Mouse (Mus musculus) liver, adult (tissue): ENCODE data around the gene Btrc.

Source experiments
- GATA4 ChIP-seq: IDR thresholded peaks from 2 replicates; pipeline ENCODE4 v1.6.1; 2014; ENCODE audit warnings: mild to moderate bottlenecking, low read length; ENCODE audit not compliant: insufficient replicate concordance

Gene Btrc

DNA sequence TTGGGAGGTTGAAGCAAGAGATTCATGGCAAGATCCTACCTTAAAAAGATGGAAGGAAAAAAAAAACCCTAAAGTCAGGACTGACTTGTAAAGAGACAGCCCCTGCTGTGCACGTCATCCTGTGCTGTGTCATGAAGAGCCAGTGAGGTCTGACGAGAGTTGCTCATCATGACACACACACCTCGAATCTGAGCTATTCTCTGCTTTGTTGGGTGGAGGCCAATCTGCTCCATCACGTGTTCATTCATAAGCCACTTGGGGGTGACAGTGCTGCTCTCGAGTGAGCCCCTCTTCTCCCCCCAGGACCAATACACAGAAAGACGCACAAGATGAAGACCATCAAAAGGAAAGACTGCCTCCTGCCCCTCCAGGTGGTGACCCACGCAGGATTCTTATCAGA is 170.1 kb downstream of the Btrc start:
- TF ChIP-seq GATA4, result no peak

DNA sequence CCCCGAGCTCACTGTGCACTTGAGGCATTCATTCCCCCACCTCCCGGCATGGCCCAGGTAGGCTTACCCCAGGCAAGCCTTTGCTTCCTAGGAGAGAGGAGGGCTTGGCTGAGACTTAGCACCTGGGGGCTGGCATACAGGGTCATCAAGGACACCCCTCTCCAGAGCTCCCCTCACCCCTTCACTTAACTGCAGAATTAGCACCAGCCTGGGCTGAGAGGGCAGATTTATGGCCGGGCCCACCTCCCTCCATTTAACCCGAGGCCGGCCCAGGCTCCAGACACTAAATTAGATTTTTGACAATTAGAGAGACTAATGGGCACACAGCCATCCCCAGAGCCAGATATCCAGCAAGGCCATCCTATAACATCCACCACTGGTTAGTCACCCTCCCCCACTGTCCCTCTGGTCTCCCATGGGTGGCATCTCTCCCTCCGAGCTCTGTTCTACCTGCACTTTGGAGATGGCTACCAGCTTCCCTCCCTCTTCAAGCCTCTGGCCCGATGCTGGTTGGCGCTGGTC is 171.7 kb downstream of the Btrc start:
- no peak for TF ChIP-seq GATA4

DNA sequence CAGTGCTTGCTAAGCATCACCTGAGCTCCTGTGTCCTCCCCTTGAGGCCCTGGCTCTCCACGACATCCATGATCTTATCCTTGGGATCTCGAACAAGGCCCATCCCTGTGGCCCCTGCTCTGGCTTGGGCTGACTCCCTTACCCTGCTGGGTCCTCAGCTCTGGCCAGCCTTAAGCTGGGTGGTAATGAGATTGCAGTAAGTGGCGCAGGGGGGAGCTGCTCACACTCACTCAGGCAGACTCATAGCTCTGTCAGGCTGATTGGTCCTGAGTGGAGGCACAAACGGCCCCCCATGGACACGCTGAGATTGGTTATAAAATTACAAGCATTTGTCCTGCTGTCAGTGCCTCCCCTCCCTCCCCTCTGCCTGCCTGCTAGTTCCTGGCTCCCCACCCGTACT is 172.4 kb downstream of the Btrc start:
- no peak for TF ChIP-seq GATA4

DNA sequence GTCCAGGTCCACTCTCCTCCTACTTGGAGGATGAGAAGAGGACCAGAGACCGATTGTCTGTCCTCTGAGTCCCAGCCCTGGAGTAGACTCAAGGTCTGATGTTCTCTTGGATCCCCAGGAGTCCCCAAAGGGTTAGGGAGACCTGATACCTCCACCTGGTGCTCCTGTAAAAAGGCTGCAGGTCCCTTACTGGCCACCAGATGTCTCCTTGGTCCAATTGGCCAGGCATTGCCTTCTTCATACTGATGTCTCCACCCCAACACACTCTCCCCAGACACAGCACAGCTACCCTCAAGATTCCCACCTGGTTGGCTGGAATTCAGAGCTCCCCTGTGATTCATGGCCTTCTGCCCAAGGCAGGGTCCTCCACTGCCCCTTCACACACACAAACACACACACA is 174.0 kb downstream of the Btrc start:
- TF ChIP-seq GATA4, result no peak

DNA sequence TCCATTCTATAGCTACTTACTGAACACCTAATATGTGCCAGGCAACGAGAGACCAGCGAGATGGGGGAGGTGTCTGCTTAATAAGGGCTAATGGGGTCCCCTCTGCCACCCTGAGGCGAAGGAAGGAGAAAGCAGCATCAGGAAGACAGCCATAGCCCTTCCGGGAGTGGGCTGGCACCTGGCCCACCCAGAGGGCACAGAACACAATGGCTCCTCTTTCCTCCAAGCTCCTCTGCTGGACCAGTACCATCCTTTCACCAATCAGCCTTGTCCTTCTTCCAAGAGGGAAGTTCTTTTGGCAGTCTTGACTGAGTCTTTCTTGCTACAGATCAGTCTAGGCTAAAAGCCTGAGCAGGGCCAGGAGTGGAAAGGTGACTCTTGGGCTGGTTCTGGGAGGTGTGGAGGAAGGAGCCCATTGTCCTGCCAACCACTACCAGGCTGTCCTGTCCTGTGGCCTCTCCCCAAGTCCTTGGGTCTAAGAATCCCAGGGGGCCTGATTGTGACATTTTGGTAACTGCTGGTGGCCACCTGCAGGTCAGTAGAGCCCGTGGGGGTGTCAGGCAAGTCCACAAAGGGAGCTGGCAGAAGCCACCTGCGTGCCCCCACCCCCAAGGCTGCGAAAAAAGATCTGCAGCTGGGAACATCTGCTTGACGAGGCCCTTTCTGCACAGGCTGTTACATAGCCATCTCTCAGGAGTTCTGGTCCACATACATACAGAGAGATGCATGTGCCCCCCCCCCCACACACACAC is 177.3 kb downstream of the Btrc start:
- TF ChIP-seq GATA4, result no peak

DNA sequence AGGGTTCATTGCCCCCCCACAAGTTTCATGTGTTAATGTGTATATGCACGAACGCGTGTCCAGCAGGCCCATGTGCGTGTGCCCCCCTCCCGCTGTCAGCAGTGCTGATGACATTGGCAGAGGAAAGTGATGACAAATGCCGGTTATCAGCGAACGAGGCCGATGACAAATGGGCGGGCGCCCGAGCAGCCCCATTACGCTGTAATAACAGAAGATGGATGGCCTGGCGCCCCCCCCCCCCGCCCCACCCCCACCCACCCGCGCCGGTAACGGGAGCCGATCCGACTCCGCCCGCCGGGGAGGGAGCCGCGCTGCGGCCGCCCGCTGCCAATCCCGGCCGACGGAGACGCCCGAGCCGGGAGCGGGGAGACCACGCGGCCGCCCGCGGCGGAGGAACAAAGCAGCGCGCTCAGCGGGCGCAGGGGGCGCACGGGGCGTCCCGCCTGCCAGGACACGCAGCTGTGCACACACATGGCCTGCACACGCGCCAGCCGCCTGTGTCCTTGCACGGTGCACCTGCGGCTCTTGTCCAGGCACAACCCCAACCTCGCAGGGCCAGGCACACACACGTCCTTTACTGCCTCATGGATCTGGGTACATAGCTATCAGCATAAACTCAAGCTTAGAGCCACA is 178.0 kb downstream of the Btrc start:
- no peak for TF ChIP-seq GATA4

DNA sequence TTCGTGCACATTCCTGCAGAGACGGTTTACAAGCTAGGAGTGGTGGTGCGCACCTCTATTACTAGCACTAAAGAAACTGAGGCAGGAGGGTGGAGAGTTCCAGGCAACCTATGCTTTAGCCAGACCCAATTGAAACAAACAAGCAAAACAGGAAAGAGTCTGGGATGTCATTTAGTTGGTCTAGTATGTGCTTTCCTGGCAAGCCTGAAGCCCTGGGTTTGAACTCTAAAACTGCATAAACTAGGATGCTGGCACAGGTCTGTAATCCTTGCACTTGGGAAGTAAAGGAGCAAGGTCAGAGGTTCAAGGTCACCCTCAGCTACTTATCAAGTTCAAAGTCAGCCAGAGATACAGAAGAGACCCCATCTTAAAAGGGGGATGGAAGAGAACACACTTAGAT is 178.5 kb downstream of the Btrc start:
- no peak for TF ChIP-seq GATA4

DNA sequence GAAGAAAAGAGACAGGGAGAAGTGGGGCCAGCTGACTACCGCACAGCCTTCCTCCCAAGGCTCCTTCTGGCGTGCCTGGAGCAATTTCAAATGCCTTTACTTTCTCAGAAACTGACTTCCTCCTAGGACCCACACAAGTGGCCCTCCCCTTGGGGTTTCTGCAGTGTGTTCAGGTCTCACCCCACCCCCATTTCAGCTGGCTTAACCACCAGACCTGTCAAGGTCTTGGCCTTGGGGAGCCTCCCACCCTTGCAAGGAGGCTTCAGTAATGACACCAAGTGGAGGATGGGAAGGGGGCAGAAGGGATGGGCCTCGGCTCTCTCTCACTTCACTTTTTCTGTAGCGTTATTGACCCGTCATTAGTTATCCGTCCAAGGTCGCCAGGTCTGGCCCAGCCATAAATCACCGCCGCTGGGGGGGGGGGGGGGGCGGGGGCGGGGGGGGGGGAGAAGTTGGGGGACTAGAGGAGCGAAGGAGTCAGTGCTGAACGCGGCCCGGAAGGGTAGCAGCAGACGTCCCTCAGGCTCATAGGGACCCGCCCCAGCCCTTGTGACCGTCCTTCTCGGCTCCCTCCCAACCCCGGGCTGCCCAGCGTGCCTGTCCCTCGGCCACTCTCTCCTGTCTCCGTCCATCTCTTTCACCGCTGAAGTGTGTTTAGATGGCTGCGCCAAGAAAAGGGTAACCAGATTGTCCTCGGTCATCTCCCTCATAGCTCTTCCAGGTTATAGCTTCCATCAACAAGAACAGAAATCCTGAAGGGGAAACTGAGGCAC is 180.8 kb downstream of the Btrc start:
- TF ChIP-seq GATA4, result no peak

DNA sequence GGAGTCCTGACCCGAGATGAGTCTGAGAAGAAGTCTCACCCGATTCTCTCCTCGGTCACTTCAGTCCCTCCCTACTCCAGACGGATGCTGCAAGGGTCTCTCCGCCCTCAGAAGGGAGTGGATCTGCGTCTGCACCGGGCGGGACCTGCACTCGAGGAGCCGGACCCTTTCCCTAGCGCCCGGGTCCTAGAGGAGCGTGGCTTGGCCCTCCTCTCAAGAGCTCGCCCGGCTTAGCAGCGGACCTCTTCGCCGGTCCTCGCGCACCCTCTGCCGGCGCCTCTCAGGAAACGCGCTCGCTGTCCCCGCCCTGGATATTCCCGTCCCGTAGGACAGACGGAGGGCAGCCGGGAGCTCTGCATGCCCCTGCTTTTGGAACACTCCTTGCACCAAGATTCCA is 181.4 kb downstream of the Btrc start:
- no peak for TF ChIP-seq GATA4

DNA sequence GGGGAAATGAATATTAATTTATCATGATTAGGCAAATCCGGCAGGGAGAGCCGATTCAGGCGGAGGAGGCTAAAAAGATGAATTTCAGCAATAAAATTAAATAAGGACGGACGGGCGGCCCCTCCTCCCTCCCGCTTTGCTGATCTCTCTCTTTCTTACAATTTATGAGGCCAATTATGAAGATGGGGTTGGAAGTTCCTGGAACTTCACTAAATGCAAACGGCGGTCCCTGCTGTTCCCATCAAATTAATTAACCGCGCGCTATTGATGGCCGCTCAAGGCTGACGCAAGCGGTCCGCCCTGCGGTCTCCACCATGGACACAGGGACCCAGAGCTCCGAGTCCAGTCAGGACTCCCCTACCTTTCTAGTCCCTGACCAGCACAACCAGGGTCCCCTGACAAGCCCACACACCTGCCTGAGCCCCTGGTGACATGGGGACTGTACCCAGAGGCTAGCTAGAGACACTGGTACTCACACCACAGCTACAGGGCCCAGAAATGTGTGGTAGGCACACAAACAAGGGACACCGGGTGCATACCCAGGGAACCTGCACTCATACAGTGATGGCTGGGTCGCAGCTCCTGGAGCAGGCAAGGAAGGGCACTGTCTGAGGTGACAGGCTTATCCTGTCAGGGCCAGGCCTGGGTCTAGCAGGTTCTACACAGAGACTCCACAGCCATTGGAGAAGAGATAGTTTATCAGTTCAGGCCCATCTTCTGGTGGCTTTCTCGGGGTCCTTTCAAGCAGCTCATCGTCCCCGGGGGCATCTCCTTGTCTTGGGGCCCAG is 185.8 kb downstream of the Btrc start:
- TF ChIP-seq GATA4, result no peak

DNA sequence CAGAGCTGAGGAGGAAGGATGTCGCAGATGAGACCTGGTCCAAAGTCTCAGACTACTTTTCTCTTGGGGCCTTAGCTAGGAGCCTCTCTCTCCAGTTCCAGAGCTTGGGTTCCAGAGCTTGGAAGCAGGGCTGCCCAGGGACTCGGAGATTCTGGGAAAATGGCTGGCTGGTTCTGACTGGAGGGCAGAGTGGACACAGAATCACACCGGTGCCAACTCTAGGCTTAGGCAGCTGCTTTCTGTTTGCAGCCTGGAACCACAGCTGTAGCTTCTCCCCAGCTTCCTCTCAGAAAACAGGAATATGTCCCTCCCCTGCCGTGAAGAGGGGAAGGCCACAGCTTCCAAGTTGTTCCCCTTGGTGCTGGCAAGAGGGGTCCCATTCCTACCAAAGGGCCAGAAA is 186.4 kb downstream of the Btrc start:
- no peak for TF ChIP-seq GATA4

DNA sequence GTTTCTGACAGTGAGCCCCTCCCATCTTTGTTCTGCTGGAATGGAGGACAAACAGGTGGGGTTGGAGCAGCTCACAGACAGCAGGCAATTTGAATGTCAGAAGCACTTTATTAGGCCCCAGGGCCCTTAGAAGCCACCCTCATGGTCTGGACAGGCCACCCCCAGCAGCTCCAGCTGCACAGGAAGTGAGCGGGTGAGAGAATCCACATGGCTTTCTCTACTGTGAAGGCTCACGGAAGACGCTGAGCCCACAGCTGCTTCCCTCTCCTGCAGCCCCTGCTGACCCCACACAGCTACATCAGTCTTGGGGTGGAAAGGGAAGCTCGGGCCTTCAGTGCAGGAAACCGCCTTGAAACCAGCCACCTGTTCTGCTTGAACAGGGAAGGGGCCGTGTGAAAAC is 188.7 kb downstream of the Btrc start:
- no peak for TF ChIP-seq GATA4

DNA sequence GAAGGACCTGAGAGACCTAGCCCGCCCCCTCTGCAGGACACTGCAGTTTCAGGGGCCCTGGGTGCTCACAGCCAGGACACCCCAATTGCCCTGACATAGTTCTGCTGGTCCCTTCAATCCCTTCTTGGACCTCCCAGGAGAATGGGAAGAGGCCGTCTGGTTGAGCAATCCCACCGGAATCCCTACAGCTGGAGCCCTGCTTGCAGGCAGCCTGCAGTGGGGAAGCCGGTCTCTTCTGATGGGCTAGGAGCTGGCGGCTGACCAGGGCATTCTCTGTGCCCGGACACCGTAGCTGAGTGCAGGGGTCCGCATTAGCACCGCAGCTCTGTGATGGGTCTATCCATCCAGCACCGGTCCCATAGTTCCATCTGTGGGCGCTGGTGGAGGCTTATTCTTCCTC is 190.6 kb downstream of the Btrc start:
- no peak for TF ChIP-seq GATA4

DNA sequence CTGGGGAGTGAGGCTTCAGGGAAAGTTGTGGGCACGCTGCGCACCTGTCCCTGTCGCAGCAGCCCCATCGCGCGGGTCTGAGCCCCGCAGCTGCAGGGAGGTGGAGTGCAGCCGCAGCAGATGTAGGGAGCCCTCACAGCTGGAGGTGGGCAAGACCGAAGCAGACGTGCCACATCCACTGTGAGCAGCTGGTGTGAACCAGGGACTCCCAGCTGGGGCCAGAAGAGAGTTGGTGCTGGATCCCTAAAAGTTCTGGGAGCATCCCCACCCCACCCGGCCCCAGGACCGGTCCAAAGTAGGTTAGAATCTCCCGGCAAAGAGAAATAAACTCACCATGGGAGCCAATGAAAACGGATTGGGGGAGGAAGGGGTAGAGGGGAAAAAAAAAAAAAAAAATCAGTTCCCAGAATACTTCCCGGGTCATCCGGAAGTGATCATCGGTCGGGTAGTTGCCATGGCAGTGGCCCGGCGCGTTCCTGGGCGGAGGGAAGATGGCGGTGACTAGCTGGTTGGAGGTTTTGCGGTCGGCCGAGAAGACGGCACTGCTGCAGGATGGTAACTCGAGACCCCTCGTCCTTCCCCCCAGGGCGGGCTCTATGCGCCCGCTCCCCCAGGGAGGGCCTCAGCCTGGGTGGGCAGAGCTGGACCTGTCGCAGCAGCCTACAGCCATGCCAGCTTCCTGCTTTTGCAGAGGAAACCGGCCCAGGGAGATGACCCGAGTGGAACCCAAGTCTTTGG is 196.8 kb downstream of the Btrc start, which contains the start of the genes Poll and Gm17018:
Gene Poll (minus strand): TSS at position 379 of the 738 bp plus-strand sequence.
Gene Gm17018 (plus strand): TSS at position 463 of the 738 bp plus-strand sequence.
- TF ChIP-seq GATA4, result no peak
